8 mouse cellular contexts compared by ENCODE assay signal in genomic region chr19:4099056-4099455, GRCm38 (mm10). TPM values are rescaled to one million over a fixed set of nuclear protein-coding genes. Genes with fewer than 3 reads are reported as not detected.
DNase-seq lines count a peak whose midpoint lies in the region; ATAC-seq lines count a peak whose summit lies in the region.

No protein-coding gene starts in this region.

- peak; percentile 91 for DNase-seq in Muller cell, postnatal 12 days (ENCODE audit: inconsistent ontology term)
- DNase-seq in cerebellum, adult 9-11 months = peak; percentile 94
- peak; percentile 88 to 89 for DNase-seq in frontal cortex, postnatal 25 days (ENCODE audit: low spot score in 2 of 2)
- peak; percentile 86 to 90 for DNase-seq in layer of hippocampus, postnatal 14 days (ENCODE audit: low spot score in 2 of 2)
- peak; percentile 98 for DNase-seq in lung, postnatal 14 days
- DNase-seq in ovary, postnatal 36 days (ENCODE audit: low spot score) = peak; percentile 90
- peak; percentile 96 for DNase-seq in thymus, postnatal 14 days

- peak overlapping the region; percentile 69 for H3K4me2 ChIP-seq in hindbrain, embryonic 13.5 days

- H3K9me3 ChIP-seq in hindbrain, embryonic 13.5 days = no peaks in the 10 kb centered on the region

- peaks cover 67% of the 10 kb centered on the region for H3K4me1 ChIP-seq in hindbrain, embryonic 13.5 days (replicated peaks)

- peak overlapping the region; percentile 12; the same call in 1 of the 2 replicates for H3K27ac ChIP-seq in hindbrain, embryonic 13.5 days

- H3K27me3 ChIP-seq in hindbrain, embryonic 13.5 days = peaks cover 32% of the 10 kb centered on the region

- H3K4me3 ChIP-seq in hindbrain, embryonic 13.5 days = no peak overlapping the region; the same call in 1 of the 2 replicates

- WGBS in hindbrain, embryonic 13.5 days = 12% methylated on average over 9 of the region's 9 CpGs

- H3K9ac ChIP-seq in hindbrain, embryonic 13.5 days = 0 out of 2 replicates have a peak overlapping the region, but pooled peaks have one; percentile 83

- ATAC-seq in hindbrain, embryonic 13.5 days (ENCODE audit: low FRiP score) = no peak

- peaks cover 4% of the 10 kb centered on the region for H3K36me3 ChIP-seq in hindbrain, embryonic 13.5 days

RNA-seq across cellular contexts. Expression of gene Pitpnm1, which starts 0.7 kb away (rescaled TPM):
- polyA plus RNA-seq in hindbrain, embryonic 13.5 days (2015; fragmentation: Nextera tagmentation; extraction: Ambion mirVana) = 43.3 and 48.5 TPM in 2 replicates
- 100 to 1,000 TPM; 192 to 214 TPM for total RNA-seq in layer of hippocampus, postnatal 14 days (2021)

RNA-seq across cellular contexts. Expression of gene Cdk2ap2, which starts 2.1 kb away (rescaled TPM):
- polyA plus RNA-seq in hindbrain, embryonic 13.5 days (2015; fragmentation: Nextera tagmentation; extraction: Ambion mirVana) = 79.8 and 81.0 TPM in 2 replicates
- total RNA-seq in layer of hippocampus, postnatal 14 days (2021) = 10 to 100 TPM; 25.0 to 34.1 TPM

RNA-seq across cellular contexts. Expression of gene Cabp2, which starts 17.7 kb away (rescaled TPM):
- not detected in 2 replicates for polyA plus RNA-seq in hindbrain, embryonic 13.5 days (2015; fragmentation: Nextera tagmentation; extraction: Ambion mirVana)
- not detected for total RNA-seq in layer of hippocampus, postnatal 14 days (2021)

RNA-seq across cellular contexts. Expression of gene Aip, which starts 26.6 kb away (rescaled TPM):
- 90.3 and 91.7 TPM in 2 replicates for polyA plus RNA-seq in hindbrain, embryonic 13.5 days (2015; fragmentation: Nextera tagmentation; extraction: Ambion mirVana)
- total RNA-seq in layer of hippocampus, postnatal 14 days (2021) = 10 to 100 TPM; 73.9 to 83.2 TPM

RNA-seq across cellular contexts. Expression of gene Gstp3, which starts 39.7 kb away (rescaled TPM):
- not detected in 2 replicates for polyA plus RNA-seq in hindbrain, embryonic 13.5 days (2015; fragmentation: Nextera tagmentation; extraction: Ambion mirVana)
- total RNA-seq in layer of hippocampus, postnatal 14 days (2021) = not detected
